Comparison of ENCODE assay signal across 9 mouse cellular contexts in genomic region chr11:61225941-61226412, GRCm38 (mm10). TPM values are rescaled to one million over a fixed set of nuclear protein-coding genes. Genes with fewer than 3 reads are reported as not detected.
DNase-seq lines count a peak whose midpoint lies in the region; ATAC-seq lines count a peak whose summit lies in the region.
"Had no signal": no experiment of that assay in that cellular context is flagged by ENCODE, and none has a peak within 500 bp of the region (broad histone marks: within the 10 kb centered on the region; RNA-seq: fewer than 3 reads in every experiment).

No protein-coding gene starts in this region.

- H3K36me3 ChIP-seq in heart, embryonic 11.5 days (ENCODE audit: control insufficient read depth, insufficient read depth, low read length): no peaks in the 10 kb centered on the region

- no peak overlapping the region for H3K9ac ChIP-seq in heart, embryonic 11.5 days (ENCODE audit: low read depth, low read length)

- H3K27me3 ChIP-seq in heart, embryonic 11.5 days (ENCODE audit: control insufficient read depth, insufficient read depth, low read length): no peaks in the 10 kb centered on the region

- H3K4me1 ChIP-seq in heart, embryonic 11.5 days (ENCODE audit: control insufficient read depth, insufficient read depth, low read length): peaks cover 23% of the 10 kb centered on the region; the same call in 1 of the 2 replicates

- H3K4me3 ChIP-seq in heart, embryonic 11.5 days (ENCODE audit: low read depth, low read length): no peak overlapping the region

- H3K4me2 ChIP-seq in heart, embryonic 11.5 days: no peak overlapping the region

- ATAC-seq in heart, embryonic 11.5 days (replicated peaks; ENCODE audit: insufficient number of reproducible peaks, low FRiP score, low TSS enrichment): no peak
- no peak for ATAC-seq in erythroblast, adult 5-6 weeks (replicated peaks; ENCODE audit: low FRiP score, poor library complexity, severe bottlenecking)
- no peak for ATAC-seq in megakaryocyte, adult 5-6 weeks (ENCODE audit: poor library complexity, severe bottlenecking)

- H3K9me3 ChIP-seq in heart, embryonic 11.5 days (replicated peaks; ENCODE audit: control insufficient read depth, low read length): no peaks in the 10 kb centered on the region

- 56% methylated on average over 6 of the region's 6 CpGs for WGBS in heart, embryonic 11.5 days (ENCODE audit: insufficient replicate concordance)

- DNase-seq in heart, adult 11 months: peak; percentile 98
- DNase-seq in cerebellum, postnatal 36 days: peak; percentile 94 to 96
- peak; percentile 55 for DNase-seq in heart, postnatal 25 days (ENCODE audit: low spot score)
- DNase-seq in lung, postnatal 36 days: peak; percentile 61
- DNase-seq in B cell, adult 2 months: no peak

- intact Hi-C loops in heart, postnatal 25 days (cut with DNase I): no loop called here

- no peak overlapping the region for H3K27ac ChIP-seq in heart, embryonic 11.5 days (ENCODE audit: low read depth, low read length)

RNA-seq across cellular contexts. Expression of gene Aldh3a1, which starts 18.6 kb away (rescaled TPM):
- polyA plus RNA-seq in heart, embryonic 11.5 days (2014; fragmentation: Nextera tagmentation; extraction: Ambion mirVana): not detected in 2 replicates
- total RNA-seq in heart, postnatal 25 days (2021): 1 to 10 TPM in 1 of 2 experiments, under 1 TPM in 1; 0.87 to 1.8 TPM
- total RNA-seq in erythroblast, adult 5-6 weeks (2015; ENCODE audit: low replicate concordance): not detected in 2 replicates
- total RNA-seq in erythroblast, adult 5-6 weeks (2017; ENCODE audit: low replicate concordance): not detected in 2 replicates
- not detected in 2 replicates for total RNA-seq in megakaryocyte, adult 5-6 weeks (2015)
- total RNA-seq in megakaryocyte, adult 5-6 weeks (2017): not detected in 2 replicates
- polyA plus RNA-seq: neural tube, embryonic 11.5 days had no signal

RNA-seq across cellular contexts. Expression of gene Aldh3a2, which starts 41.3 kb away (rescaled TPM):
- polyA plus RNA-seq in heart, embryonic 11.5 days (2014; fragmentation: Nextera tagmentation; extraction: Ambion mirVana): 26.1 and 33.5 TPM in 2 replicates
- 10 to 100 TPM; 30.6 to 35.2 TPM for total RNA-seq in heart, postnatal 25 days (2021)
- 14.6 and 20.5 TPM in 2 replicates for total RNA-seq in erythroblast, adult 5-6 weeks (2015; ENCODE audit: low replicate concordance)
- total RNA-seq in erythroblast, adult 5-6 weeks (2017; ENCODE audit: low replicate concordance): 5.0 and 20.4 TPM in 2 replicates
- total RNA-seq in megakaryocyte, adult 5-6 weeks (2015): 67.8 and 68.4 TPM in 2 replicates
- 78.5 and 89.0 TPM in 2 replicates for total RNA-seq in megakaryocyte, adult 5-6 weeks (2017)

RNA-seq across cellular contexts. Expression of gene Usp22, which starts 51.1 kb away (rescaled TPM):
- 95.0 and 111 TPM in 2 replicates for polyA plus RNA-seq in heart, embryonic 11.5 days (2014; fragmentation: Nextera tagmentation; extraction: Ambion mirVana)
- total RNA-seq in heart, postnatal 25 days (2021): 10 to 100 TPM; 28.1 to 30.6 TPM
- total RNA-seq in erythroblast, adult 5-6 weeks (2015; ENCODE audit: low replicate concordance): 6.5 and 7.7 TPM in 2 replicates
- 14.6 and 18.0 TPM in 2 replicates for total RNA-seq in erythroblast, adult 5-6 weeks (2017; ENCODE audit: low replicate concordance)
- total RNA-seq in megakaryocyte, adult 5-6 weeks (2015): 22.8 and 28.6 TPM in 2 replicates
- 40.3 and 47.4 TPM in 2 replicates for total RNA-seq in megakaryocyte, adult 5-6 weeks (2017)

Comparison
In these comparisons a context has a peak if more than half of its experiments do, and no peak if none do; other contexts are left out.
1. DNase-seq: peak in heart, adult 11 months (single experiment), cerebellum, postnatal 36 days (2 of 2), heart, postnatal 25 days (single experiment) and lung, postnatal 36 days (single experiment); none in B cell, adult 2 months (0 of 2).